Mouse (Mus musculus) cerebellum, adult 8-10 months (tissue): ENCODE measurements around the gene Map3k4.
A peak's percentile ranks its signal among the peaks of the same experiment; 100 is the strongest.

Experiments
- DNase-seq: peaks from one replicate; pipeline ENCODE4 v3.0.0; 2022

Gene Map3k4

DNA sequence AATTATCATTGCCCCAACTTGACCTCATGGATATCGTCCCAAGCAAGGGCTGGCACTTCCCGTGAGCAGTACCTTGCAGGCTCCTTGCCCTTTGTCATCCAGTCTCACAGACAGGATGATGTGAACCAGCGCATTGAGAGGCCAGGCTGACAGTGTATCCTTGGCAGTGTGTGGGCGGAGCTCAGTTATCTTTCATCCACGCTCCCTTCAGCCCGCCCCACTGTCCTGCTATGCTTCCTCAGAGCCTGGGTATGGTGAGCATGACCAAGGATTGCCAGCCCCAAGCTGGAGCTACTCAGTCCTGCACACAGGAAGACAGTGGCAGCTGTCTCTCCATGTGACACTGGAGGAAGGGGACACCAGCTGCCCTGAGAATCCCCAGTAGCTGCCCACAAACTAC lies 102.4 kb downstream of the Map3k4 start:
- no peak for DNase-seq

DNA sequence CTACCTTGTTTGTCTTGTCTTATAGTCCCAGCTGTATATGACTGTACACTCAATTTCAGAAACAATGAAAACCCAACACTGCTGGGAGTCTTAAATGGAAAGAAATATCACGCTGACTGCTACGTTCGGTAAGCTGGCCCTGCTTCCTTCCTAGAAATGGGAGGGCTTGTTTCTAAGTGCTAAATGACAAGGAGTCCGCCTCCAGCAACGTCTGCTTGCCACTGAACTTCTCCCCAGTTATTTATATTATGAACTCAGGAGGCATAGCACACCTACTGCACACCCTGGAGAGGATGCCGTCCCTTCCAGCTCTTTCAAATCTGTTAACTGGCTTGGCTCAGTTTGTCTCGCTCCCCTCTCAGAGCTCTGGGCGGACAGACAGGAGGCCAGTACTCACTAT lies 105.2 kb downstream of the Map3k4 start:
- DNase-seq = no peak

DNA sequence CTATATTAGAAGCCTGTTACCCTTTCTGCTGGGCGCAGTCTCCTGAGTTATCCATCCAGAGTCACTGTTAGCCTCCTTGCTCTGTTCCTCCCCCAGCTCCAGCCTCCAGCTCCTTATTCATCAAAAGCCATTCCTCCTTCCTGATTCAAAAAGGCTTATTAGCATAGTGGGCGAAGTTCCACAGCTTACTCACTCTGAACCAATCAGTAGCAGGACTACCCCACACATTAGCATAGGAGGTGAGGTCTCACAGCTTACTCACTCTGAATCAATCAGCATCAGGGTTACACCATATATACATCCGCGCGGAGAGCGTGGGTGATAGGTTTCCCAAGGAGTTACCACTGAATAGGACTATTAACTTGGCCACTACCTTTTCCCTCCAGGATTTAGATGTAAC lies 106.3 kb downstream of the Map3k4 start:
- no peak for DNase-seq

DNA sequence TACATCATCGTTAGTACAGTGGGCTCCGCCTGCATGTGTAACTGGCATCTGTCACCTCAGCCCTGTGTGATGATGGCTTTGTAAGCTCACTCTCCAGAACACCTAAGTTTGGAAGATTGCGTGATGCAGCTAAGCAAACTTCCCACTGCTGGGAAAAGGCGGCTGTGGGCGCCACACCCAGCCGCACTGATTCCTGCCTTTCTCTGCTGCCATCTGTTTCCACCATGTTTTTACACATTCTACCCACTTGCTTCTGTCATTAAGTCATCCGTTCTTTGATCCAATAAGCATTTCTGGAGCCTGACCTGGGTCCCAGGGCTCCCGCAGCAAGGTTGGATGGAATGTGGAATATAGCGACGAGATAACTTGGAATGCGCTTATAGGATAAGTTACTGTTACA lies 106.7 kb downstream of the Map3k4 start:
- no peak for DNase-seq

DNA sequence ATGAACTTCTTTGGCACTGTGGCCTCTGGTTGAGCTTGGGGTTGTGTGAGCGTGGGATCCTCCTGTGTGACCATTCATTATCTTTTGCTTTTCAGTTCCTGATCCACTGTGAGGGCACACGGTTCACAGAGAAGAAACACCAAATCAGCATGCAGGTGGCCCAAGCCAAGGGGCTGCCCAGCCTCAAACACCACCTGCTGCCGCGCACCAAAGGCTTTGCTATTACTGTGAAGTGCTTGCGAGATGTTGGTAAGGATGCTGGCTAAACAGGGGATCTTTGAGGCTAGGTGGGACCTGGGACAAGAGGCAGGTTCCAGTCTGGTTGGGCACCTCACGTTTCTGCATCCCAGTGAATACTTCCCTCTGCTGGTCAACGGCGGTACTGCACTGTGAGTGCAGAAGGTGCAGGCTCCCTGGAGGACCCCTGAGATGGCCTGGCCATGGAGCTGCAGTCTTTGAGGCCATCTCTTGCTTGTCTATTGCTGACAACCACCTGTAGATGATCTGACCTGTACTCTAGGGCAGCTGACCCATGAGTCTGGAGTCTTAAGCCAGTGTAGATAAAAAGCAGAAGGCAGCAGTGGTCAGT lies 108.0 kb downstream of the Map3k4 start:
- peak; percentile 84 for DNase-seq

DNA sequence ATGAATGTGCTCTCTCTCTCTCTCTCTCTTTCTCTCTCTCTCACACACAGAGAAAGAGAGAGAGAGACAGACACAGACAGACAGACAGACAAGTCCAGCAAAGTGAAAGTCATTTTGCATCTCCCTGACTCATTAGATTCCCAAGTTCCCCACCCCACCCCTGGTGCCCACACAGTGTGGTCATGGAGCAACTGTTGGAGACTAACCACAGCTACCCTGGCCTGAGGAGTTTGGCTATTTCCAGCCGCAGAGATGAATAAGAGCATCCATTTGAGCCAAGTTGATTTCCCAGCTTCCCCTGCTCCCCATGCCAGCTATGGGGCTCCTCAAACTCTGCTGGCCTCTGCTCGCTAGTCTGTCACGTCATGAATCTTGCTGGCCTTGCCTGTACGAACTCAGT lies 109.1 kb downstream of the Map3k4 start:
- DNase-seq = no peak

DNA sequence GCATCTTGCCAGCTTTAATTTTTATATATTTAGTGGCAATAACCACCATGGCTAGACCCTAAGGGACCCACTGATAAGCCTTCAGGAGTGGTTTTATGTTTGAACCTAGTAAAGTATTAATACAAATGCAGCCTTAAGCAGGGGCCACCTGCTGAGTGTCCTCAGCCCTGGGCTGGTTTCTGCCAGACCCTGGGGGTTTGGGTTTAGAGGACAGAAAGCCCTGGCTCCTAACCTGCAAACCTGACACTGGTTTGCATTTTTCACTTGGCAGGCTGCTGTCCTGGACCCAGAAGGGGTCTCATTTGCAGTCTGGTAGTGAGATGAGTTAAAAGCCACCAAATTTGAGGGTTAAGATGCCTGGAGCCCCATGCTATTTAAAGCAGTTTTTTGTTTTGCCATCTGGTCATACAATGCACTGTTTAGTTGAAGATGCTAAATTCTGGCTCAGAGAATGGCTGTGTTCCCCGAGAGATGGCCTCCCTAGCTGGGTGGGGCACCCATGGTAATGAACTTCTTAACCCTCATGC lies 111.5 kb downstream of the Map3k4 start:
- no peak for DNase-seq

DNA sequence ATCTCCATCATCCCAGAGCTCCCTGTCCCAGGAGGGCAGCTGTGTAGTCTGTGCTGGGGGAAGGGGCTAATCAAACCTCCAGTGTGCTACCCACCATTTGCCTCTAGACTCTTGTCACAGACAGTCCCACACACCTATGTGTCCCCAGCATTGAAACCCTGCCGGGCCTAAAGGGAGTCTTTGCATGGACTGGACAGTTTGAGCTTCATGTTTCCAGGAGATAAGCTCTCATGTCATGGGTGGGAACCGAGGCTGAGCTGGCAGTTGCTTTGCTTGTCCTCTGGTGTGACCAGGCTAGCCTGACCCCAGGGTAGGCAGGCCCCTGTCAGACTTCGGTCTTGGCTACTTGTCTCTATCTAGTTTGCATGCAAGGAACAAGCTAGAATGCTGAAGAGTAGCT lies 112.3 kb downstream of the Map3k4 start:
- DNase-seq = no peak

DNA sequence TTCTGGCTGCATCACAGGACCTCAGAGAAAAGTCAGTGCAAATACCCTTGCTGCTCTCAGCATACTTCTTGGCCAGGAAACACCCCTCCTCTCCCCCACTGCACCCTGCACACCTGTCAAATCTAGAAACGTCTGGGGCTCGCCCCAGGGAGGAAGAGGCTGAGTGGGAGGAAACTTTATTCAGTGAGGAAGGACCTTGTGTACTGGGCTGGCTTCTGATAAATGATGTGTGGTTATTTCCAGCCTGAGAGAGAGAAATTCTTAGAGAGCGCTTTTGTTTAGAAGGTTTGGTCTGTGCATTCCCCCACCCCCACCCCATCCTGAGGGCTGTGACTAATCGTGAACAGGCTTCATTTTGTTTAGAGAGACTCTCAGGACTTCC lies 112.9 kb downstream of the Map3k4 start:
- DNase-seq = no peak

DNA sequence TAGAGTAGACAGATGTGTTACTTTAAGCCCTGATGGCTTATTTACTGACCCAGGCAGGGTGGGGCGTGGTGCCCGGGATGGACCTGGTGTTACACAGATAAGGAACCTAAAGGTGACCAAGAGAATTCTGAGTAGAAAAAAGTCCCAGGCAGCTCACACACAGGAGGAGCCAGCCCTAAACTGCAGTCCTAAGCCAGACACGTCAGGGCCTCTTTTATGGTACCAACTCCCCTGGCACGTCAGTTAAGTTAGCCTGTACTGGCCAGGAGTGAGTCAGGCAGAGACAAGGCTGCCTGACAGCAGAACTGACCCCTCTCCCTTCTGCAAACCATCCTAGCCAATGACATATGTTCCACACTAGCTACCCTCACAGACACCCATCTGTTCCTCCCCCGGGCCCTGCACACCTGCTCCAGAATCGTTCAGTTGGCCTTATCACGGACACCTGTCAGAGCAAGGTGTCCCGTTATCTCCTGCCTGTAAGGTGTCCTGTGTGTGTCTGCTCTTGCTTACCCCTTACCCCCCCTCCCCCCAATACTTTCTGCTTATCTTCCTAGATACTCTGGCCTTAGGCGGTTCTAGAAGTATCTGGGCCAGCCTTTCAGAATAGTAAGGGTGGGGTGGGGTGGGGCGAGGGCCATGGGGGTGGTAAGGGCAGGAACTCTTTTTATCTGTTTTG lies 113.4 kb downstream of the Map3k4 start:
- no peak for DNase-seq

DNA sequence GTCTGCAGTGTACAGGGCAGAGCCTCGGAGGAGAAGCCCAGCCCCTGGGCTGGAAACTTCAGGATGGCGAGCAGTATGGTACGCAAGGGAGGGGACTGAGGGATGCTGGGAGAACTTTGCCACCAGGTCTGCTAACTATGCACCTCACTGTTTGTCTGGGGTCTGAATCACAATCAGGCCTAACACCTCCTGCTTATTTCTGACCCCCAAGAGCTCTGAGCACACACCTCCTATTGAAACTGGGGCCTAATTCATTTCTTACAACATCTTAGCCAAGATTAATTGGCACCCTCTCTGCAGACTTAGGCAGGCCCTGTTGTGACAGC lies 113.9 kb downstream of the Map3k4 start:
- DNase-seq = no peak

DNA sequence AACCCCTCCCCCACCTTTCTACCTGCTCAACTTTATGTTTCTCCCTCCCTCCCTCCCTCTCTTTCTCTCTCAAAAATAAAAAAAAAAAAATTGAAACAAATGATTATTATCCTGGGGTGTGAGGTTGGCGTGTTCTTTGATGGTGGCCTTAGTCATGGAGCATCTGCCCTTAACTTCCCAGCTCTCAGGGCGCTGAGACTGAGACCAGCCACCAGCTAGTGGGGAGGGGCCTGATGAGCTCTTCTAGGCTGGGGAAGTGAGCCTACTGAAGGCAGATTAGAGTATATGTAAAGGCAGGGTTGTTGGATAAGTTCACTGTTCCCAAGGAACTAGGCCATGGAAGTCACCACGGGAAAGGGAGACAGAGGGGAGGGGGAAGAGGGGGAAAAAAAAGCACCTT lies 114.3 kb downstream of the Map3k4 start:
- DNase-seq = no peak

DNA sequence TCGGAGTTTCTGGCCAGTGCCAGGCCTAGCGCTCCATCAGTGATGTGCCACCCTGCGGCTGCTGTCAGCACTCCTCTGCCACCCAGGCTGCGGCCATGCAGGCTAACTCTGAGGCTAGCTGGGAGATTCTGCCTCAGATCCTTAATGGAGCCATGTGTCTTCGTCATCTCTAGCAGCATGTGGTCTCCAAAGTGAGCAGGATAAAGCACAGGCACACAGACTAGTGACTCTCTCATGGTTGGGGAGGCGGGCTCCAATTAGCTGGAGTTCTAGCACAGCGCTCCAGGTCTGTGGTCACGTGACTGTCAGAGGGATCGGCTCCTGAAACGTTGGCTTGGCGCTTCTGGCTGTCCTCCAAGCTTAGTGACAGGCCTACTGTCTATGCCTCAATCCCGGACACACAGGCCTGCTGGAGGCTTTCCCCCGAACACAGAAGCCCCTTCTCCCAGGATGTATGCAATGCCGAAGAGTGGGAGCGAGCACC lies 115.1 kb downstream of the Map3k4 start:
- DNase-seq = peak; percentile 43

DNA sequence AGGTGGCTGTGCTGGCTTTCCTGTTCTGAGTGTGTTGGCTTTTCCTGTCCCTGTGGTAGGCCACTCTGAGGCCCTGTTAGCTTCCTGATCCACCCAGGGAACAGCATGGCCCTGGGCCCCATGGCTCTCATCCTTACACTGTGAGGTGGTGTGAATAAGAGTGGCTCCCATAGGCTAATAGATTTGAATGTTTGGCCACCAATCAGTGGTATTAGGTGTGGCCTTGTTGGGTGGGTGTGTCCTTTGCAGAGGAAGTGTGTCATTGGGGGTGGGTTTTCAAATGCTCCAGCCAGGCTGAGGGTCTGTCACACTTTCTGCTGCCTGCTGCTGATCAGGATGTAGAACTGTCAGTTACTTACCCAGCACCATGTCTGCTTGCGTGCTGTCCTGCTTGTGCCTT lies 117.5 kb downstream of the Map3k4 start:
- no peak for DNase-seq

DNA sequence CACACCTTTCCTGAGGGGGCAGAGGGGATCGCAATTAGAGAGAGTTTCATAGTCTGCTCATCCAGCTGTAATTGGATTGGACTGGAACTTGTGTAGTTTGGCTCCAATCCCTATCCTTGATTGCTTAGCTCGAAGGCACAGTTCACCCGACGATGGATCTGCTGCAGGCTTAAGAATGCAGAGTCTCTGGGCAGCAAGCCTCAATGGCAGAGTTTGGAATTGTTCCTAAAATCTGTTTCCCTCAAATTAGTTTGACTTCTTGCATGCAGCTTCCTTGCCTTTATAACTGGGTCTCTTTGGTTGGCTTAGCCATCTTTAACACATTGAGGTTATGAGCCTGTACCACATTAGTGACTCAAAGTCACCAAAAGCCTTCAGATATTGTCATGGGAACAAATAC lies 118.7 kb downstream of the Map3k4 start:
- no peak for DNase-seq

DNA sequence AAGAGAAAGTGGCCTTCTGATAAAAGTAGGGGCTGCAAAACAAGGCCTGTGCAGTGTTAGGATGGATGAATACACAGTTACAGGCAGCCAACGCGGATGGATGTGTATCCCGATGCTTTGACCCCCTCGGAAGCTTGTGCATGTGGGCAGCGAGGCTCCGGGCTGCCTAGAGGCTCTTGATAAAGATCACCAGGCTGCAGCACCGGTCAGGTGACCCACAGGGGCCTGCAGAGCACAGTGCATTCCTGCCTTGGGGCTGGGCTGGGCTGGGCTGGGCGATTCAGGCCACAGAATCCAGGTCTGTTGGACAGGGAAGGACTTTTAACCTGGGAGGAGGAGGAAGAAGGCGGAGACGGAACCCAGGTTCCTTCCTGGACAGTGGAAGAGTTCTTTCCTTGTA lies 123.0 kb downstream of the Map3k4 start:
- no peak for DNase-seq

DNA sequence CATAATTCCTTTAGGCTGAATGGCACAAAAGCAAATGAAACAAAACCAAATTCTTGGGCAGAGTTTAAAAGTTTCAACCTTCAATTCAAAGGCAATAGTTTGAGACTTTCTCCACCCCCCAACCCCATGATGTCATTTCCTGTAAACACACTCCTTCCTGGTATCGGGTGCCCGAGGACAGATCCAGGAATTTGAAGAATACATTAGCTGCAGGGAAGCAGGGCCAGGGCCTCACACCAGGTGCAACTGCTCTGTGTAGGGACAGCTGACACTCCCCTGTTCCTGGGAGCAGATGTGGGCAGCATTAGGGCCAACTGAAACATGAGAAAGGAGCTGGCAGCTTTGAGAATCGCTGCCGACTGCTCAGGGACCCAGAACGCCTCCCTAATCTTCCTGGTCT lies 123.5 kb downstream of the Map3k4 start:
- DNase-seq = no peak

DNA sequence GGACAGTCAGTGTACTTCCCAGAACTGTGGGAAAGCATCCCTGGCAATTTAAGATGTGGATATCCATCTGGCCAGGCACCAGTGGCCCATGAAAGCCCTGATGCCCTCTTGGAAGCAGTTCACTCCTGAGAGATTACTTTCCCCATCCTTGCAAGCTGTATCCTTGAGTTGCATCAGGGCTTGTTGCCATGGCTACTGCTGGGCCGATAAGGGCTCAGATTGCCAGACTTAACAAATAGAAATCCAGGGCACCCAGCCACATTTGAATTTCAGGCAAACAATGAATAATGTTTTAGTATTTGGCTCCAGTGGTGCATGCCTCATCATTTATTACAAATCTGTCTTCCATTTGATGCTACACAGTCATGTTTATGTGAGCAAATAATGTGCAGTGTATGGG lies 130.8 kb downstream of the Map3k4 start:
- DNase-seq = no peak

DNA sequence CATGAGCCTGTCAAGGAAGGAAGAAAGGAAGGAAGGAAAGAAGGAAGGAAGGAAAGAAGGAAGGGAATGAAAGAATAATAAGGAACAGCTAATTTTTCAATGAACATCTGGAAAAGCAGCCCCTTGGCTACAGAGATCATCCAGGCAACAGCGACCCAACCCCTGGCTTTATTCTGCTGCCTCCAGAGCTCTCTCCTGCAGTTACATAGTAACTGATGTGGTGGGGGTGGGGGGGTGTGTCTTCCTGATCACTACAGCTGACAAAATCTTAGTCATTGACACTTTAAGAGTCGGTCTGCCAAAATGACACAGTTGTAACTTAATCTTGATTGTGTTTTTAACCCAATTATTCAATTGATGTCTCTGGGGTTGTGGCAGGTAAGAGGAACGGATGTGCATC lies 132.3 kb downstream of the Map3k4 start:
- DNase-seq = no peak

DNA sequence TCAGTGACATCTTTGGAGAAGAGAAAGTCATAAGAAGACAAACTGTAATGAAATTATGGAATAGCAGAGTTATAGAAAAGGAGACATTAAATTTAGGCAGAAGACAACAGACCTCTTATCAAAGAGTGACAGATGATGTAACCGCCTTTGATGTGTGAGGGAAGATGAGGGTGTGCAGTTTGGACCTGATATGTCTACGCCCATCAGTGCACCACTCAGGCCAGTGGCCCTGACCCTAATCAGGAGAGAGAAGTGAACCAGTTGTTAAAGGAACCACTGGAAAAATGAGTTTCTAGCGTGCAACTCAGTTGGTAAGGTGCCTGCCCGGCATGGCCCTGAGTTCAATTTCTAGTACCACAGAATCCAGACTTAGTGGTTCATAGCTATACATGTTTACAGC lies 132.7 kb downstream of the Map3k4 start:
- no peak for DNase-seq

DNA sequence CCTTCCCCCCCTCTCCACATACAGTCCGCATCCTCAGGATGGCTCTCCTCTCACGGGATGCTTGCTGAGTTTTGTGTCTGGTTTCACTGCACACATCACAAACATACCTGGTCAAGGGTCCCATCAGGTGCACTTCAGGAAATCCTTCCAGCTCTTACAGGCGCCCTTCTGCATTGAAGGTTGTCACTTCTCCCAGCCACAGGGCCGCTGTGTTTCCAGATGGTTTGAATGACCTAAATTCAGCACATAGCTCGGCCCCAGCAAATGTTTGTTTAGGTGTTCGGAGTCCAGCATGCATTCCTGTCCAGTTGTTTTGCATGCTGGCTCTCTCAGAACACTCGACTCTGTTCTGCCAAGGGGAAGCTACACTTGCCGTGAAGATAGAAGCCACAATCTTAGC lies 134.3 kb downstream of the Map3k4 start:
- no peak for DNase-seq

DNA sequence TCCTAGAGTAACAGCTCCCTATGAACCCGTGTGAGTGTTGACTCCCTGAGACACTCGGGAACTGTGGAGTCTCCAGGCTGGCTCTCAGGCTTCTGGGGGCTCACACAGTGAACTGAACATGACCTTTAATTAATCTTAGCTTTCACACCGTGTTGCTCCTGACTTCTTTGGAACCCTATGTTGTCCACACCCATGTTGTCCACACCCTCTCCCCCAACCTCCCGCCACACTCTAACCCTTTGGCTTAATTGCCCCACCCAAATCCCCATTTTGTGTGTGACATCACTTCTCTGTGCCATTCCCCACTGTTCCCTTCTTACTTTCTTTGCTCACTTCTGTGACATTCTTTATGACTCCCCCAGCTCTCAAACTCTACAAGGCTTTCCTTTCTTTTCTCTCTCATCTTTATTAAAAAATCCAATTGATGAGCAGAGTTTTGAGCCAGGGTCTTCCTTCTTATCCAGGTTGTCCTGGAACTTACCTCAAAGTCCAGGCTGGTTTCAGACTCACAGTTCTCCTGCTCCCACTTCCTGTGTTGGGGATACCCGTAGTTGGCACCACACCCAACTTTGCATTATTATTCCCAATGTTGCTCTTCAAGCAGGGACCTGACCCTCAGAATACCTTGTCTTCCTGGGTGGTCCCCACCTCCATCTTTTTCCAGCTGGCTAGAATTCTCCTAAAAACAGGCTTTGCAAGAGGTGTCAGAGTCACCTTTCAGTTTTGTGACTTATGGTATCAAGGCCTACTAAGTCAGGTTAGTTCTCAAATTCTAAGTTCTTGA lies 135.7 kb downstream of the Map3k4 start:
- no peak for DNase-seq

DNA sequence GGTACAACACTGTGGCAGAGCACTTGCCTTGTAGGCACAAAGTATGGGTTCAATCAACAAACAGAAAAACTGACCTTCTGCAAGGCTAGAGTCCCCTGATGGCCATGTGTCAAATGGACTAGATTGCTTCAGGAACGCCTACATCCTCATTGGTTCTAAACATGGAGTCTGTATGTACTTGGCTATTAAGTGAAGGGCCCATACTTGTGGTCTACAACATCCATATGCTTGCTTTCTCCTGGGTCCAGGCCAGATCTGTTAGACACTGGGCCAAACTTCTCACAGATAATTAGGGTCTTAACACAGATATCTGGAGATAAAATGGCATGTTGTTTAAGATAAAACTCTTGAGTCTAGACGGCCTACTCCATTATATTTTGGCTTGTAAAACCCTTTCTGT lies 138.8 kb downstream of the Map3k4 start:
- DNase-seq = no peak

DNA sequence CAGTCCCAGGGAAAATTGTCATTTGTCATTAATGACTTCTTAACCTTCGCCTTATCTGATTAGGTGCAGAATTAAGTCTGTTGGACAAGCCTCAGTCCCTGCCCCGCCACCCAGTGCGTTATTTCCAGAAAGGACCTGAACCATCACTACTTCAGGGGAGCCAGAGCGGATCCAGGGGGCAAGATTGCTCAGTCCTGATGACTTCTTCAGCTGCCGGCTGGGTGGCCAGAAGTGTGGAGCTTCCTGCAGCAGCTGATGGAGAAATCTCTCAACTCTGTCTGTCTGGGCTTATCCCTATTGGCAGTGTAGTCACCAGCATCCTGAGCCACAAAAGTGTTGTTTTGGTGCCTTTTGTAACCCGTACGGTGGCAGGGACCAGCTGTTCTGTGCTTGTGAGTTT lies 139.3 kb downstream of the Map3k4 start:
- no peak for DNase-seq
